Mouse (Mus musculus) C2C12 (cell line): ENCODE measurements around the gene 1700020A23Rik. TPM values are rescaled to one million over a fixed set of nuclear protein-coding genes. Genes with fewer than 3 reads are reported as not detected.
A peak's percentile ranks its signal among the peaks of the same experiment; 100 is the strongest.

Experiments
- H3K27me3 ChIP-seq: one replicate; pipeline ENCODE4 v1.6.1; 2011; ENCODE audit not compliant: control insufficient read depth, insufficient read depth, insufficient read length
- H3K36me3 ChIP-seq: one replicate; pipeline ENCODE4 v1.6.1; 2011; ENCODE audit not compliant: control insufficient read depth, insufficient read depth
- H3K4me3 ChIP-seq: one replicate; pipeline ENCODE4 v1.5.1; 2011; ENCODE audit warnings: mild to moderate bottlenecking, control low read depth; ENCODE audit not compliant: poor library complexity, insufficient read depth, severe bottlenecking
- H3K79me2 ChIP-seq: one replicate; pipeline ENCODE4 v1.6.1; 2011; ENCODE audit not compliant: control insufficient read depth, insufficient read depth
- H3K79me3 ChIP-seq: one replicate; pipeline ENCODE4 v1.6.1; 2011; ENCODE audit warnings: low read depth, control low read depth
- H3ac ChIP-seq: one replicate; pipeline ENCODE3; 2011; ENCODE audit warnings: low read depth; ENCODE audit not compliant: control insufficient read depth, insufficient read length
- CEBPB ChIP-seq: IDR thresholded peaks from one replicate; pipeline ENCODE4 v1.6.1; 2011; ENCODE audit warnings: low read depth, mild to moderate bottlenecking, control low read depth, moderate library complexity
- CTCF ChIP-seq: IDR thresholded peaks from one replicate; pipeline ENCODE4 v1.5.1; 2011; ENCODE audit not compliant: control insufficient read depth, insufficient read depth, insufficient read length
- FOSL1 ChIP-seq: IDR thresholded peaks from one replicate; pipeline ENCODE4 v1.8.0; 2011; ENCODE audit warnings: mild to moderate bottlenecking, low read length; ENCODE audit not compliant: poor library complexity, insufficient read depth, severe bottlenecking
- MAX ChIP-seq: IDR thresholded peaks from one replicate; pipeline ENCODE4 v1.6.1; 2011; ENCODE audit warnings: mild to moderate bottlenecking, control low read depth
- MYOD1 ChIP-seq: IDR thresholded peaks from one replicate; pipeline ENCODE4 v1.6.1; 2011; ENCODE audit warnings: low read depth; ENCODE audit not compliant: control insufficient read depth, insufficient read length
- MYOG ChIP-seq: IDR thresholded peaks from one replicate; pipeline ENCODE4 v1.6.1; 2011; ENCODE audit not compliant: control insufficient read depth, insufficient read length; ENCODE audit errors: extremely low read depth
- USF1 ChIP-seq: IDR thresholded peaks from one replicate; pipeline ENCODE4 v1.6.1; 2011; ENCODE audit warnings: low read depth, mild to moderate bottlenecking, control low read depth, moderate library complexity
- polyA plus RNA-seq: library from polyadenylated mRNA; unstranded; fragments of >200 nt; fragmentation: generic; extraction: Trizol; gene quantifications from one replicate; pipeline ENCODE4 v1.2.1, GENCODE M21; 2012; ENCODE audit warnings: missing spikeins

1700020A23Rik gene
- polyA plus RNA-seq, 1 experiment = not detected

- Histone ChIP-seq H3K79me2 (peaks cover 60% of the 10 kb centered on the region), H3ac (peak overlapping the region; percentile 36), H3K27me3 (no peaks in the 10 kb centered on the region), H3K36me3 (no peaks in the 10 kb centered on the region), H3K79me3 (peaks cover 49% of the 10 kb centered on the region), H3K4me3 (peak overlapping the region; percentile 85)
- TF ChIP-seq CEBPB = no peak
- no peak for TF ChIP-seq MAX
- TF ChIP-seq FOSL1 = no peak
- no peak for TF ChIP-seq MYOG
- TF ChIP-seq CTCF = no peak
- TF ChIP-seq MYOD1 = no peak
- no peak for TF ChIP-seq USF1
Measured at GRCm38 (mm10) chr2:130451086-130451726, 46.1 kb downstream of the 1700020A23Rik start.

DNA sequence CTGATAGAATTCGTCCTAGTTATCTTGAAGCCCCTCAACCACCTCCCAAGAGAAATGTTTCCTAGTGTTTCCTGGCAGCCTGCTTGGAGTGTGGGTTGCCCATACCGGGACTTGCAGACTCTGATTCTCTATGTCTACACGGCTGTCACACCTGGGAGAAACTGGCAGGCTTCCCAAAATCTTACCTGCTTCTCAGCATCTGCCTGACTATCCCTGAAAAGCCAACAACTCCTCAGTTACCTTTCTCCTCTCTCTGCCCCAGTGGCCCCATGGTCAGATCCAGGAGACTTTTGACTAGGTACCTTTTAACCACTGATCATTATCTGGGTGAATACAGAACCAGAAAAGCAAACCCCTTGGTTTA lies 46.6 kb downstream of the 1700020A23Rik start:
- Histone ChIP-seq H3ac (no peak overlapping the region), H3K79me2 (peaks cover 65% of the 10 kb centered on the region), H3K79me3 (peaks cover 53% of the 10 kb centered on the region), H3K4me3 (no peak overlapping the region), H3K27me3 (no peaks in the 10 kb centered on the region), H3K36me3 (peaks cover under 1% of the 10 kb centered on the region)
- TF ChIP-seq FOSL1 (no peak), MYOD1 (no peak), CTCF (no peak), CEBPB (no peak), USF1 (no peak), MAX (no peak), MYOG (no peak)

- Histone ChIP-seq H3K27me3 (no peaks in the 10 kb centered on the region), H3K36me3 (peaks cover 3% of the 10 kb centered on the region), H3K79me3 (peaks cover 59% of the 10 kb centered on the region)
Measured at GRCm38 (mm10) chr2:130452266-130452665, 47.2 kb downstream of the 1700020A23Rik start.

GRCm38 (mm10) chr2:130453421-130453820 lies 48.4 kb downstream of the 1700020A23Rik start:
- H3K79me3 ChIP-seq = peaks cover 70% of the 10 kb centered on the region
- H3K36me3 ChIP-seq = peaks cover 7% of the 10 kb centered on the region
- peaks cover 82% of the 10 kb centered on the region for H3K79me2 ChIP-seq
- no peak overlapping the region for H3ac ChIP-seq
- H3K27me3 ChIP-seq = no peaks in the 10 kb centered on the region
- TF ChIP-seq MYOG = no peak
- TF ChIP-seq MYOD1 = no peak
- no peak for TF ChIP-seq MAX
- no peak for TF ChIP-seq FOSL1
- TF ChIP-seq CTCF = no peak
- no peak for TF ChIP-seq USF1
- TF ChIP-seq CEBPB = no peak
- H3K4me3 ChIP-seq = no peak overlapping the region

More at GRCm38 (mm10) chr2:130452266-130452665, 47.2 kb downstream of the 1700020A23Rik start:
- TF ChIP-seq MYOD1 (no peak), MAX (no peak), MYOG (no peak), CTCF (no peak), USF1 (no peak), FOSL1 (no peak)
- Histone ChIP-seq H3ac (no peak overlapping the region), H3K79me2 (peaks cover 71% of the 10 kb centered on the region), H3K4me3 (no peak overlapping the region)

GRCm38 (mm10) chr2:130454748-130455370 lies 49.8 kb downstream of the 1700020A23Rik start:
- peaks cover 97% of the 10 kb centered on the region for H3K79me2 ChIP-seq
- H3K27me3 ChIP-seq = no peaks in the 10 kb centered on the region
- no peak overlapping the region for H3K4me3 ChIP-seq
- peaks cover 83% of the 10 kb centered on the region for H3K79me3 ChIP-seq
- H3K36me3 ChIP-seq = peaks cover 7% of the 10 kb centered on the region
- no peak overlapping the region for H3ac ChIP-seq
- no peak for TF ChIP-seq MYOD1
- TF ChIP-seq USF1 = no peak
- no peak for TF ChIP-seq CEBPB
- no peak for TF ChIP-seq MYOG
- TF ChIP-seq FOSL1 = no peak
- no peak for TF ChIP-seq CTCF
- no peak for TF ChIP-seq MAX

Other genes with a start within 250 kb of the 1700020A23Rik start
- 585 TPM for gene Snrpb, start 225.9 kb upstream of the 1700020A23Rik start, polyA plus RNA-seq
- not detected for gene Tmc2, start 210.1 kb upstream of the 1700020A23Rik start, polyA plus RNA-seq
- gene Nop56, start 130.8 kb upstream of the 1700020A23Rik start, polyA plus RNA-seq = 293 TPM
- 144 TPM for gene Idh3b, start 120.7 kb upstream of the 1700020A23Rik start, polyA plus RNA-seq
- 0.07 TPM for gene Ebf4, start 110.1 kb upstream of the 1700020A23Rik start, polyA plus RNA-seq
- gene Cpxm1, start 7.7 kb upstream of the 1700020A23Rik start, polyA plus RNA-seq = 0.20 TPM
- gene Gm28372, start within 50 bp of the 1700020A23Rik start, polyA plus RNA-seq = not detected
- 0.02 TPM for gene Tmem239, start 1.2 kb downstream of the 1700020A23Rik start, polyA plus RNA-seq
- 44.0 TPM for gene Vps16, start 19.1 kb downstream of the 1700020A23Rik start, polyA plus RNA-seq
- 15.4 TPM for gene Pced1a, start 19.4 kb downstream of the 1700020A23Rik start, polyA plus RNA-seq
- gene Ptpra, start 45.0 kb downstream of the 1700020A23Rik start, polyA plus RNA-seq = 31.6 TPM
- 102 TPM for gene Mrps26, start 158.5 kb downstream of the 1700020A23Rik start, polyA plus RNA-seq
- not detected for gene Oxt, start 170.9 kb downstream of the 1700020A23Rik start, polyA plus RNA-seq
- gene Avp, start 177.3 kb downstream of the 1700020A23Rik start, polyA plus RNA-seq = not detected
- gene Fastkd5, start 224.8 kb downstream of the 1700020A23Rik start, polyA plus RNA-seq = 6.9 TPM
- gene Ubox5, start 224.8 kb downstream of the 1700020A23Rik start, polyA plus RNA-seq = 5.2 TPM
- 4.7 TPM for gene Lzts3, start 237.5 kb downstream of the 1700020A23Rik start, polyA plus RNA-seq